Mouse (Mus musculus): Measurements from ENCODE around the gene Wdr81. TPM values are rescaled to one million over a fixed set of nuclear protein-coding genes. Genes with fewer than 3 reads are reported as not detected.
"Not testable (repeated sequence)": the region's sequence is repeated elsewhere in the genome, so short reads cannot be mapped to it uniquely, and the experiment has no call there.

The Wdr81 gene
- total RNA-seq, 2 experiments from 2014 or later: 23.4 to 23.7 TPM

- Histone ChIP-seq H3K4me3 (no peak overlapping the region), H3K27ac (peak overlapping the region; percentile 97)
- no peak for DNase-seq (ENCODE audit: low spot score in 2 of 2)
- TF ChIP-seq CTCF (conservative IDR thresholded peaks at IDR 0.05): no peak
Observed at GRCm38 (mm10) chr11:75459141-75459711, 4.7 kb upstream of the Wdr81 start.

GRCm38 (mm10) chr11:75458628-75459041 is 4.1 kb upstream of the Wdr81 start:
- no peak overlapping the region for H3K4me3 ChIP-seq
- TF ChIP-seq CTCF (conservative IDR thresholded peaks at IDR 0.05): no peak
- H3K27ac ChIP-seq: peak overlapping the region; percentile 97
- no peak for DNase-seq (ENCODE audit: low spot score in 2 of 2)

GRCm38 (mm10) chr11:75458169-75458568 is 3.7 kb upstream of the Wdr81 start:
- no peak overlapping the region for H3K4me3 ChIP-seq
- H3K27ac ChIP-seq: peak overlapping the region; percentile 97; the same call in 1 of the 2 replicates
- TF ChIP-seq CTCF (conservative IDR thresholded peaks at IDR 0.05): peak; percentile 82
- DNase-seq (ENCODE audit: low spot score in 2 of 2): no peak

- DNase-seq (ENCODE audit: low spot score in 2 of 2): no peak
- TF ChIP-seq CTCF (conservative IDR thresholded peaks at IDR 0.05): no peak
- Histone ChIP-seq H3K4me3 (no peak overlapping the region), H3K27ac (no peak overlapping the region)
Observed at GRCm38 (mm10) chr11:75456440-75456871, 1.9 kb upstream of the Wdr81 start.

DNA sequence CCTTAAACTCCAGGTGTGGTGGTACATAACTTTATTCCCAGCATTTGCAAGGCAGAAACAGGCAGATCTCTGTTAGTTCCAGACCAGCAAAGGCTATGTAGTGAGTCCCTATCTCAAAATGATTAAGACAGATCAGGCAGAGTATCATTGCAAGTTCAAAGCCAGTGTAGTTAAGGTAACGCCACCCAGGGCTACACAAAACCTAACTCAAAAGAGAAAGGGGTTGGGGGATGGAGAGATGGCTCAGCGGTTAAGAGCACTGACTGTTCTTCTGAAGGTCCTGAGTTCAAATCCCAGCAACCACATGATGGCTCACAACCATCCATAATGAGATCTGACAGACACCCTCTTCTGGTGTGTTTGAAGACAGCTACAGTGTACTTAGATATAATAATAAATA is 1.5 kb upstream of the Wdr81 start:
- H3K27ac ChIP-seq; H3K4me3 ChIP-seq; DNase-seq (ENCODE audit: low spot score in 2 of 2): not testable (repeated sequence)

DNA sequence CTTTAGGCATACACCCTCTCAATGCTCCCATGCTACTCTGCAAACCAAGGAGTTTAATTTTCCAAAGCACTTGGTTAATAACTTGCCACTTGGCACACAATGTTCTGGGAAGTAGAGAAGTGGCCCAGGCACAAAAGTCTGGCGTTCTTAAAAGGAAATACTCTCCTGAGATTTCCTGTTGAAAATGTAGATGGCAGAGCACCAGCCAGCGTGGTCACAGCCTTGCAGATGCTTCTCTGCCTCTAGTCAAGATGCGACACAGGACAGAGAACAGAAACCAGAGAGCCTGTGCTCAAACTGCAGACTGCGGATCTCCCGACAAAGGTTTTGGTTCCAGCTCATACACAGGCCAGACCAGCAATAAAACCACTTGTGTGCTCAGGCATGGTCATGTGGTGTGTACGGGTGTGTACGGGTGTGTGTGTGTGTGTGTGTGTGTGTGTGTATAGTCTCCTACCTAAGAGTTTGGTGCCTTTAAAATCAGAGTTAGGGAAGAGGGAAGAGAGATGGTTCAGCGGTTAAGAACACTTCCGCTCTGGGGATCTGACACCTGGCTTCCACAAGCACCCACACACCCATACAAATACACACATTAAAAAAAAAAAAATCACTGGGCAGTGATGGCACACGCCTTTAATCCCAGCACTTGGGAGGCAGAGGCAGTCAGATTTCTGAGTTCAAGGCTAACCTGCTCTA is 672 bp upstream of the Wdr81 start:
- H3K4me3 ChIP-seq: peak overlapping the region; percentile 67
- no peak for TF ChIP-seq CTCF (conservative IDR thresholded peaks at IDR 0.05)
- no peak for DNase-seq (ENCODE audit: low spot score in 2 of 2)
- peak overlapping the region; percentile 93 for H3K27ac ChIP-seq

DNA sequence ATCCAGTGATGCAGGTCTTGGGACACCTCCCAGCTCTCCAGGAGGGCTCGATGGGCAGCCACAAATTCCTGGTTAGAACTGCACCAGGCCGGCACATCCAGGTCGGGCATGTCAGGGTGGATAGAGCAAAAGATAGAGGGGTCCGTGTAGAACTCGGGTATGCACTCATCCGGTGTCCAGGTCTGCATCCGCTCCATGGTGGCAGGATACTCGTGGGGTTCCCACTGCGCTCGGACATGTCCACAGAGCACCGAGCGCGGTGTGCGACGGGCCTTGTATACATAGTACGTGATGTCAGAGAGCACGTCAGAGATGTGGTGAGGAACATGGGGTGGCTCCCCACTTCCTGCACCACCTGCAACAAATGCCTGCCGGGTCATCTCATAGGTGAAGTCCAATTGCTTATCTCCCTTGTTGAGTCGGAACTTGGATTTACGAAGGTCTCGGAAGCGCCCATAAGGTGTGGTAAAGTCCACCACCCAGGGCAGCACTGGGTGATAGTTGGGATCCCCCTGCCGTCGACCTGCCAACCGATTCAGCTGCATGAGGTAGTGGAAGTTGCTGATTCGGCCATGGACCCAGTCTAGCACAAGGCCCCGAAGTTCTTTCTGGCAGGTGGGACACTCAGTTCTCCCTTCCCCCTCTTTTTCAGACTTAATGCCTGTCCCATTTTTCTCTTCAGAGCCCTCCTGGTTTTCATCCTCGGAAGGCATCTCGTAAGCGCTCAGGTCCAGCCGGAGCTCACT is 1.5 kb downstream of the Wdr81 start:
- H3K27ac ChIP-seq: no peak overlapping the region
- no peak for DNase-seq (ENCODE audit: low spot score in 2 of 2)
- no peak overlapping the region for H3K4me3 ChIP-seq
- no peak for TF ChIP-seq CTCF (conservative IDR thresholded peaks at IDR 0.05)

GRCm38 (mm10) chr11:75452081-75452480 is 2.4 kb downstream of the Wdr81 start:
- Histone ChIP-seq H3K4me3 (no peak overlapping the region), H3K27ac (no peak overlapping the region)
- no peak for DNase-seq (ENCODE audit: low spot score in 2 of 2)
- TF ChIP-seq CTCF (conservative IDR thresholded peaks at IDR 0.05): no peak

DNA sequence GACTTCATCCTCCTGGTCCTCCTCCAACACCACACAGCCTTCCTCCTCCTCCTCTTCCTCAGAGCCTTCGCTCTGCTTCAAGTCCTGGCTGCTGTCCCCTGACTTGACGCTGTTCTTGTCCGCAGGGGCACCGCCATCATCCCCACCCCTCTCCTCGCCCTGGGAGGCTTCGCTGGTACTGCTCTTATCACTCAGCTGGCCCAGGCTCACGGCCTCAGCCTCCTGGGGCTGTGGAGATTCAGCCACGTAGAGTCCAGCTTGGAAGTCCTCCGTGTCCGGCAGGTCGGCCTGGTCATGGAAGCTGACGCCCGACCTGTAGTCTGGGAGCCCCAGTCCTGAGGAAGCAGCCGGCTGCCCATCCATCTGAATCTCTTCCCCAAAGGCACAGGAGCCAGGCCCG is 3.6 kb downstream of the Wdr81 start:
- DNase-seq (ENCODE audit: low spot score in 2 of 2): no peak
- Histone ChIP-seq H3K4me3 (peak overlapping the region; percentile 26; the same call in 1 of the 2 replicates), H3K27ac (no peak overlapping the region)
- TF ChIP-seq CTCF (conservative IDR thresholded peaks at IDR 0.05): no peak

DNA sequence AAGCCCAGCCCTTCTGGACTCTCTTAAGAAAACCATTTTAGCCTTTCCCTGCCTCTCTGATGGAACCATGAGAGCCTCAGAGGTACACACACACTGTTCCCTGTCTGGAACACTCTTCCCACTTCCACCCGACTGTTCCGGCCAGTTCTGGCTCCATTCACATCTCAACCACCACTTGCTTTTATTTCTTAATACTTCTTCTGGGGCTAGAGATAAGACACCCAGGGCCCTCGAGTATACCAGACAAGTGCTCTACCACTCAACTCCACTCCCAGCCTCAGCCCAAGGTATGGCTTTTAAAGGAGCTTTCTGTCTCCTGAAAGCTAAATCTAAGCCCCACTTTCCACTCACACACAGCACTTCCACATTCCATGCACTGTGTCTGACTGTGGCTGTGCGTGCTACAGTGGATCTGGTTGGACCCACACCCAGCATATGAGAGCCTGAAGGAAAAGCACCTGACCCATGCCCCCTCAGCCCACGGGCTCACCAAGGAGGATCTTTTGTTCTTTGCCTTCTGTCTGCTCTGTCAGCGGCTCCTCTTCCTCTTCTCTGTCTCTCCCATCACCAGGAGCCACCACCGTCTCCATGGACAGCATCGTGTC is 4.1 kb downstream of the Wdr81 start:
- Histone ChIP-seq H3K4me3 (peak overlapping the region; percentile 26; the same call in 1 of the 2 replicates), H3K27ac (no peak overlapping the region)
- no peak for DNase-seq (ENCODE audit: low spot score in 2 of 2)
- TF ChIP-seq CTCF (conservative IDR thresholded peaks at IDR 0.05): no peak

DNA sequence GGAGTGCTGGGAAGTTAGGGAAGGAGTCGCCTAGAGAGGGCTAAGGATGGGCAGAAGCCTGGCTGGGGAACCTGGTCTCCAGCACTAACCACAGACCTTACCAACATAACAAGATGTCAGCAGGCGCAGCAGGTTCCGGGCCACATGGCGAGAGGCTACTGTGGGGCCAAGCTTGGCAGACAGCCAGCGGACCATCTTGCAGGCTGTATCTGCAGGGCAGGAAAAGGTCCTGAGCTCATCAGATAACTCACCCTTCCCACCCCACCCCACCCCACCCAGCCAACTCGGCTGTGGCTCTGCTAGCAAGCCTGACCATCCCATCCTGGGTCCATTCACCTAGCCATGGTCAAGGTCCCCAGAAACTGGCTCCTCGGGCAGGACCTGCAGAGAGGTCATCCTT is 4.8 kb downstream of the Wdr81 start:
- DNase-seq (ENCODE audit: low spot score in 2 of 2): no peak
- TF ChIP-seq CTCF (conservative IDR thresholded peaks at IDR 0.05): no peak
- Histone ChIP-seq H3K27ac (no peak overlapping the region), H3K4me3 (no peak overlapping the region)

- TF ChIP-seq CTCF (conservative IDR thresholded peaks at IDR 0.05): no peak
- DNase-seq (ENCODE audit: low spot score in 2 of 2): no peak
- H3K4me3 ChIP-seq: no peak overlapping the region
- H3K27ac ChIP-seq: no peak overlapping the region
Observed at GRCm38 (mm10) chr11:75448575-75448974, 5.9 kb downstream of the Wdr81 start.

GRCm38 (mm10) chr11:75443711-75444110 is 10.8 kb downstream of the Wdr81 start:
- Histone ChIP-seq H3K4me3 (no peak overlapping the region), H3K27ac (peak overlapping the region; percentile 88)
- DNase-seq (ENCODE audit: low spot score in 2 of 2): no peak
- no peak for TF ChIP-seq CTCF (conservative IDR thresholded peaks at IDR 0.05)

All from layer of hippocampus, adult 2 months (tissue).